8 mouse cellular contexts compared by ENCODE assay signal in genomic region chr5:33674439-33674838, GRCm38 (mm10). TPM values are rescaled to one million over a fixed set of nuclear protein-coding genes. Genes with fewer than 3 reads are reported as not detected.
DNase-seq lines count a peak whose midpoint lies in the region; ATAC-seq and TF ChIP-seq lines count a peak whose summit lies in the region.

No protein-coding gene starts in this region.

- no peaks in the 10 kb centered on the region for H3K9me3 ChIP-seq in forebrain, postnatal 0 days (ENCODE audit: low read length)
- no peaks in the 10 kb centered on the region for H3K9me3 ChIP-seq in stomach, embryonic 15.5 days

- peak; percentile 54 for DNase-seq in gastrocnemius, postnatal 14 days
- no peak for DNase-seq in gastrocnemius, adult 18-20 months (ENCODE audit: low spot score)
- peak; percentile 70 for DNase-seq in MN1 (ENCODE audit: low spot score)
- DNase-seq in forebrain, postnatal 0 days: peak; percentile 52
- peak; percentile 30 to 48 for DNase-seq in left cerebral cortex, postnatal 36 days (ENCODE audit: low spot score in 2 of 2)
- DNase-seq in urinary bladder, adult 18-20 months (ENCODE audit: low spot score in 2 of 2): no peak

- H3K27ac ChIP-seq in forebrain, postnatal 0 days (ENCODE audit: low read depth, low read length): no peak overlapping the region
- 0 out of 2 replicates have a peak overlapping the region, but pooled peaks have one; percentile 26 for H3K27ac ChIP-seq in stomach, embryonic 15.5 days

- H3K27me3 ChIP-seq in forebrain, postnatal 0 days (ENCODE audit: insufficient read depth, low read length): no peaks in the 10 kb centered on the region
- H3K27me3 ChIP-seq in stomach, embryonic 15.5 days (replicated peaks): no peaks in the 10 kb centered on the region

- peak; percentile 94 for ATAC-seq in forebrain, postnatal 0 days
- no peak for ATAC-seq in stomach, embryonic 15.5 days (ENCODE audit: insufficient read depth, low FRiP score, low read depth)
- ATAC-seq in megakaryocyte, adult 5-6 weeks (ENCODE audit: poor library complexity, severe bottlenecking): no peak

- TF ChIP-seq CTCF in forebrain, postnatal 0 days (IDR thresholded peaks at IDR 0.05; ENCODE audit: low read depth): no peak

- no peak overlapping the region for H3K9ac ChIP-seq in forebrain, postnatal 0 days
- no peak overlapping the region for H3K9ac ChIP-seq in stomach, embryonic 15.5 days

- 15% methylated on average over 3 of the region's 3 CpGs for WGBS in forebrain, postnatal 0 days
- WGBS in stomach, embryonic 15.5 days: 91% methylated on average over 3 of the region's 3 CpGs

- no peaks in the 10 kb centered on the region for H3K4me1 ChIP-seq in forebrain, postnatal 0 days (ENCODE audit: insufficient read depth)
- no peaks in the 10 kb centered on the region for H3K4me1 ChIP-seq in stomach, embryonic 15.5 days

- H3K36me3 ChIP-seq in forebrain, postnatal 0 days (ENCODE audit: insufficient read depth): 0 out of 2 replicates have a peak, but pooled peaks cover 4% of the 10 kb centered on the region
- H3K36me3 ChIP-seq in stomach, embryonic 15.5 days: peaks cover 21% of the 10 kb centered on the region

- intact Hi-C loops in gastrocnemius, postnatal 14 days (cut with DNase I; ENCODE audit: low total_unique reads): loop anchor here (2.0 kb wide), 1 partner anchor 64 kb away; no protein-coding TSS in a partner anchor
- intact Hi-C loops in left cerebral cortex, postnatal 36 days (cut with DNase I): no loop called here

- H3K4me2 ChIP-seq in forebrain, postnatal 0 days (ENCODE audit: low read depth): no peak overlapping the region
- no peak overlapping the region for H3K4me2 ChIP-seq in stomach, embryonic 15.5 days

- no peak overlapping the region for H3K4me3 ChIP-seq in forebrain, postnatal 0 days (ENCODE audit: low read depth, low read length)
- no peak overlapping the region for H3K4me3 ChIP-seq in stomach, embryonic 15.5 days (replicated peaks)

RNA-seq across cellular contexts. Expression of gene Tmem129, which starts 16.2 kb away (rescaled TPM):
- total RNA-seq in gastrocnemius, postnatal 14 days (2021): 10 to 100 TPM; 10.5 to 10.9 TPM
- 1 to 10 TPM; 8.4 TPM for total RNA-seq in gastrocnemius, adult 18-20 months (2021)
- total RNA-seq in forebrain, postnatal 0 days (2014; rRNA removed): 20.6 and 23.9 TPM in 2 replicates
- 15.5 and 20.9 TPM in 2 replicates for polyA plus RNA-seq in forebrain, postnatal 0 days (2015; fragmentation: Nextera tagmentation; extraction: Ambion mirVana)
- total RNA-seq in left cerebral cortex, postnatal 36 days (2021): 10 to 100 TPM; 24.4 to 27.5 TPM
- polyA plus RNA-seq in stomach, embryonic 15.5 days (2015; fragmentation: Nextera tagmentation; extraction: Ambion mirVana): 33.7 and 35.6 TPM in 2 replicates
- 14.4 and 16.5 TPM in 2 replicates for total RNA-seq in megakaryocyte, adult 5-6 weeks (2015)
- 14.4 and 15.0 TPM in 2 replicates for total RNA-seq in megakaryocyte, adult 5-6 weeks (2017)

RNA-seq across cellular contexts. Expression of gene Tacc3, which starts 16.5 kb away (rescaled TPM):
- total RNA-seq in gastrocnemius, postnatal 14 days (2021): 1 to 10 TPM; 6.4 to 6.8 TPM
- 1 to 10 TPM; 1.3 to 1.7 TPM for total RNA-seq in gastrocnemius, adult 18-20 months (2021)
- 12.0 and 20.1 TPM in 2 replicates for total RNA-seq in forebrain, postnatal 0 days (2014; rRNA removed)
- 24.9 and 25.5 TPM in 2 replicates for polyA plus RNA-seq in forebrain, postnatal 0 days (2015; fragmentation: Nextera tagmentation; extraction: Ambion mirVana)
- total RNA-seq in left cerebral cortex, postnatal 36 days (2021): 1 to 10 TPM; 6.0 to 6.1 TPM
- polyA plus RNA-seq in stomach, embryonic 15.5 days (2015; fragmentation: Nextera tagmentation; extraction: Ambion mirVana): 155 and 165 TPM in 2 replicates
- total RNA-seq in megakaryocyte, adult 5-6 weeks (2015): 162 and 163 TPM in 2 replicates
- total RNA-seq in megakaryocyte, adult 5-6 weeks (2017): 165 and 193 TPM in 2 replicates

RNA-seq across cellular contexts. Expression of gene Slbp, which starts 22.1 kb away (rescaled TPM):
- total RNA-seq in gastrocnemius, postnatal 14 days (2021): 10 to 100 TPM; 11.8 to 13.0 TPM
- total RNA-seq in gastrocnemius, adult 18-20 months (2021): 1 to 10 TPM; 5.7 to 8.1 TPM
- total RNA-seq in forebrain, postnatal 0 days (2014; rRNA removed): 88.7 and 89.8 TPM in 2 replicates
- 86.4 and 94.4 TPM in 2 replicates for polyA plus RNA-seq in forebrain, postnatal 0 days (2015; fragmentation: Nextera tagmentation; extraction: Ambion mirVana)
- 10 to 100 TPM; 22.5 to 26.4 TPM for total RNA-seq in left cerebral cortex, postnatal 36 days (2021)
- polyA plus RNA-seq in stomach, embryonic 15.5 days (2015; fragmentation: Nextera tagmentation; extraction: Ambion mirVana): 208 and 215 TPM in 2 replicates
- 215 and 221 TPM in 2 replicates for total RNA-seq in megakaryocyte, adult 5-6 weeks (2015)
- total RNA-seq in megakaryocyte, adult 5-6 weeks (2017): 234 and 254 TPM in 2 replicates

RNA-seq across cellular contexts. Expression of gene Gm9903, which starts 44.7 kb away (rescaled TPM):
- 1 to 10 TPM in 1 of 2 experiments, under 1 TPM in 1; 0.62 to 1.0 TPM for total RNA-seq in gastrocnemius, postnatal 14 days (2021)
- under 1 TPM; 0.34 to 0.38 TPM for total RNA-seq in gastrocnemius, adult 18-20 months (2021)
- total RNA-seq in forebrain, postnatal 0 days (2014; rRNA removed): 1.00 TPM in 1 of 2 replicates, not detected in the other
- polyA plus RNA-seq in forebrain, postnatal 0 days (2015; fragmentation: Nextera tagmentation; extraction: Ambion mirVana): 0.39 and 0.59 TPM in 2 replicates
- total RNA-seq in left cerebral cortex, postnatal 36 days (2021): 1 to 10 TPM in 1 of 2 experiments, under 1 TPM in 1; 0.64 to 1.7 TPM
- polyA plus RNA-seq in stomach, embryonic 15.5 days (2015; fragmentation: Nextera tagmentation; extraction: Ambion mirVana): 0.17 and 0.58 TPM in 2 replicates
- 0.32 and 0.36 TPM in 2 replicates for total RNA-seq in megakaryocyte, adult 5-6 weeks (2015)
- total RNA-seq in megakaryocyte, adult 5-6 weeks (2017): 0.07 and 0.57 TPM in 2 replicates

RNA-seq across cellular contexts. Expression of gene Fam53a, which starts 45.0 kb away (rescaled TPM):
- total RNA-seq in gastrocnemius, postnatal 14 days (2021): 10 to 100 TPM; 52.5 to 57.0 TPM
- 10 to 100 TPM; 57.4 to 66.2 TPM for total RNA-seq in gastrocnemius, adult 18-20 months (2021)
- 20.9 and 36.6 TPM in 2 replicates for total RNA-seq in forebrain, postnatal 0 days (2014; rRNA removed)
- 37.5 and 40.0 TPM in 2 replicates for polyA plus RNA-seq in forebrain, postnatal 0 days (2015; fragmentation: Nextera tagmentation; extraction: Ambion mirVana)
- 10 to 100 TPM; 24.6 to 28.6 TPM for total RNA-seq in left cerebral cortex, postnatal 36 days (2021)
- 52.9 and 53.9 TPM in 2 replicates for polyA plus RNA-seq in stomach, embryonic 15.5 days (2015; fragmentation: Nextera tagmentation; extraction: Ambion mirVana)
- 14.0 and 14.4 TPM in 2 replicates for total RNA-seq in megakaryocyte, adult 5-6 weeks (2015)
- total RNA-seq in megakaryocyte, adult 5-6 weeks (2017): 8.2 and 9.4 TPM in 2 replicates

Comparison
In these comparisons a context has a peak if more than half of its experiments do, and no peak if none do; other contexts are left out.
1. DNase-seq: peak in gastrocnemius, postnatal 14 days (single experiment), MN1 (single experiment), forebrain, postnatal 0 days (single experiment) and left cerebral cortex, postnatal 36 days (2 of 2); none in gastrocnemius, adult 18-20 months (single experiment) and urinary bladder, adult 18-20 months (0 of 2).